Mouse (Mus musculus) myocyte (in vitro differentiated cells): ENCODE results near the gene Slc39a11. TPM values are rescaled to one million over a fixed set of nuclear protein-coding genes. Genes with fewer than 3 reads are reported as not detected.
"Not testable (repeated sequence)": the region's sequence is repeated elsewhere in the genome, so short reads cannot be mapped to it uniquely, and the experiment has no call there.

ENCODE experiments used
- H3K27me3 ChIP-seq: one replicate; pipeline ENCODE4 v1.6.1; 2011; ENCODE audit not compliant: control insufficient read depth, insufficient read depth, insufficient read length
- H3K36me3 ChIP-seq: one replicate; pipeline ENCODE4 v1.6.1; 2011; ENCODE audit not compliant: control insufficient read depth, insufficient read depth
- H3K4me2 ChIP-seq: one replicate; pipeline ENCODE4 v1.6.1; 2011; ENCODE audit warnings: low read depth, control low read depth
- H3K4me3 ChIP-seq: one replicate; pipeline ENCODE4 v1.5.1; 2011; ENCODE audit warnings: mild to moderate bottlenecking, control low read depth, moderate library complexity
- H3K79me2 ChIP-seq: one replicate; pipeline ENCODE4 v1.6.1; 2011; ENCODE audit not compliant: control insufficient read depth, insufficient read depth
- H3ac ChIP-seq: one replicate; pipeline ENCODE4 v1.6.1; 2011; ENCODE audit not compliant: control insufficient read depth, insufficient read length
- CEBPB ChIP-seq: IDR thresholded peaks from 2 replicates; pipeline ENCODE4 v1.6.1; 2011; ENCODE audit warnings: mild to moderate bottlenecking, moderate library complexity; ENCODE audit not compliant: poor library complexity, insufficient read depth, severe bottlenecking
- E2F4 ChIP-seq: IDR thresholded peaks from one replicate; pipeline ENCODE4 v1.6.1; 2011; ENCODE audit warnings: mild to moderate bottlenecking, control low read depth, moderate library complexity; ENCODE audit not compliant: insufficient read depth
- MAX ChIP-seq: IDR thresholded peaks from one replicate; pipeline ENCODE4 v1.6.1; 2011; ENCODE audit warnings: low read depth, mild to moderate bottlenecking, control low read depth
- MYOD1 ChIP-seq, 3 experiments: IDR thresholded peaks; one replicate each; pipeline ENCODE4 v1.6.1; 2011; ENCODE audit warnings: control low read depth in 2 of 3, low read depth in 2 of 3, mild to moderate bottlenecking in 2 of 3, moderate library complexity in 1 of 3; ENCODE audit not compliant: insufficient read length in 2 of 3, control insufficient read depth in 1 of 3
- MYOG ChIP-seq, 3 experiments: IDR thresholded peaks; one replicate each; pipeline ENCODE4 v1.6.1; 2011; ENCODE audit warnings: control low read depth in 2 of 3, low read depth in 2 of 3, mild to moderate bottlenecking in 2 of 3; ENCODE audit not compliant: insufficient read length in 2 of 3, control insufficient read depth in 1 of 3, insufficient read depth in 1 of 3
- POLR2A ChIP-seq: IDR thresholded peaks from one replicate; pipeline ENCODE4 v1.6.1; 2011; ENCODE audit warnings: low read depth, mild to moderate bottlenecking, control low read depth, moderate library complexity; ENCODE audit not compliant: insufficient read length
- POLR2AphosphoS2 ChIP-seq: IDR thresholded peaks from one replicate; pipeline ENCODE4 v1.6.1; 2011; ENCODE audit warnings: low read depth, control low read depth; ENCODE audit not compliant: insufficient read length
- REST ChIP-seq: IDR thresholded peaks from one replicate; pipeline ENCODE4 v1.6.1; 2011; ENCODE audit warnings: mild to moderate bottlenecking, control low read depth, moderate library complexity; ENCODE audit not compliant: insufficient read depth, insufficient read length
- SRF ChIP-seq: IDR thresholded peaks from one replicate; pipeline ENCODE4 v1.6.1; 2011; ENCODE audit warnings: low read depth; ENCODE audit not compliant: control insufficient read depth, insufficient read length
- TCF12 ChIP-seq: IDR thresholded peaks from one replicate; pipeline ENCODE4 v1.6.1; 2011; ENCODE audit warnings: mild to moderate bottlenecking, control low read depth; ENCODE audit not compliant: poor library complexity, insufficient read depth, severe bottlenecking
- TCF3 ChIP-seq: IDR thresholded peaks from one replicate; pipeline ENCODE4 v1.6.1; 2011; ENCODE audit warnings: low read depth, control low read depth; ENCODE audit not compliant: insufficient read length
- USF1 ChIP-seq: IDR thresholded peaks from one replicate; pipeline ENCODE4 v1.6.1; 2011; ENCODE audit warnings: low read depth, mild to moderate bottlenecking, control low read depth, moderate library complexity
- polyA plus RNA-seq: library from polyadenylated mRNA; unstranded; fragments of >200 nt; fragmentation: generic; extraction: Trizol; gene quantifications from one replicate; pipeline ENCODE4 v1.2.1, GENCODE M21; 2012; ENCODE audit warnings: missing spikeins

The Slc39a11 gene
- polyA plus RNA-seq, 1 experiment: 15.7 TPM

DNA sequence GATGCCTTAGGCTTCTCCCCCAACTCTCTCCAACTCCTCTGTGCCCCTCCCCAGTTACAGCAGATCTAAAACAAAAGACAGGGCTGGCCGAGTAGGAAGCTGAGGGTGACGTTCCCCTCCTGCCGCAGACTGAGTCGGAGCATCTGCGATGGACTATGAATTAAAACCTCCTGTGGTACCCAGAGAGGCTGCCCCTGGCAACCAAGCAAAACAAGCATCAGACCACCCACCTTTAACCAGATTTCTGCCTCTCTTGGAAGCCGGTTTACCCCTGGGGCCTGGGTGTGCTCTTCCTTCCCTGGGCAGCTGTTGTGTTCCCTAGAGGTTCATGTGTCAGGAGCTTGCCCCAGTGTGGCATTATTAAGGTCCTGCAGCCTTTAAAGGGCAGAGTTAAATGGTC, 63.5 kb downstream of the Slc39a11 start:
- H3K4me3 ChIP-seq: no peak overlapping the region
- no peak overlapping the region for H3K4me2 ChIP-seq
- no peak for TF ChIP-seq REST
- no peak for TF ChIP-seq POLR2A
- no peak for TF ChIP-seq MAX
- TF ChIP-seq MYOG (IDR thresholded peaks at IDR 0.05; ENCODE audit: control insufficient read depth in 1 of 3, insufficient read depth in 1 of 3, insufficient read length in 2 of 3, low read depth in 2 of 3): no peak
- no peak for TF ChIP-seq USF1
- no peaks in the 10 kb centered on the region for H3K79me2 ChIP-seq
- H3ac ChIP-seq: no peak overlapping the region
- no peaks in the 10 kb centered on the region for H3K36me3 ChIP-seq
- no peaks in the 10 kb centered on the region for H3K27me3 ChIP-seq

DNA sequence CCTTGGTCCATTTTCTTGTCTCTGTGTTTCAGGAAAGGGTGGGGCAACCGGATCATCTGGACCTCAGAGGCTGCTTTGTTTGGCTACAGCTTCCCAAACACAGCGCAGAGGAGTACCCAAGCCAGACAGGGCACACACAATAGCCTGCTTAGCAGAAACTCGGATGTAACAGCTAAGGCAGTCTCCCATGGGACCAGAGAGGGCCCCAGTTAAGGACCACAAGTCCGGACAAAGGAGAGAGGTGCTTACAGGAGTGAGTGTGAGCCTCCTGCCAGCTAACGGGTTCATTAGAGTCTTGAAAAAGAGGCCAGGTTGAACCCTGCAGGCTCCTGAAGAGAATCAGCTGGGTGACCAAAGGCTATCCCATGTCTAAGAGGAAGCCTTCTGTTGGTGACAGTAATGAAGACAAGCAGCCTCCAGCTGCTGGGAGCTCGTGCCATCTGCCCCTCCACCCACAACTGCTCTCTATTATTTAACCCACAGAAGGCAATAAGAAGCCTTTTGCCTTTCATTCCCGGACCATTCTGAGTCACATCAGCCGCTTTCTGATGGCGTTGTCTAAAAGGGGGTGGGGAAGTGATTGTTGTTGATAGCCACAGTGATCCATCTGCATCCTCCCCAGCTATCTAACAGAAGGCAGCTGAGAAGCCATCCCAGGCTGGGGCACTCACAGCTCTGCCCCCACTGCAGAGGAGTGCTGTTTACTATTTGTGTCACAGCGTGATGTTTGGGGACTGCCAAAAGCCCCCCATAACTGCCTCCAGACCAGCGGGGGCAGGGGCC, 65.8 kb downstream of the Slc39a11 start:
- peak overlapping the region; percentile 34 for H3K4me2 ChIP-seq
- no peak for TF ChIP-seq MYOG (IDR thresholded peaks at IDR 0.05; ENCODE audit: control insufficient read depth in 1 of 3, insufficient read depth in 1 of 3, insufficient read length in 2 of 3, low read depth in 2 of 3)
- no peak for TF ChIP-seq USF1
- TF ChIP-seq MYOD1 (IDR thresholded peaks at IDR 0.05; ENCODE audit: control insufficient read depth in 1 of 3, insufficient read length in 2 of 3, low read depth in 2 of 3): peak; percentile 45 to 70 (median 47)
- no peaks in the 10 kb centered on the region for H3K79me2 ChIP-seq
- H3K4me3 ChIP-seq: no peak overlapping the region
- H3K27me3 ChIP-seq: no peaks in the 10 kb centered on the region
- no peak overlapping the region for H3ac ChIP-seq
- H3K36me3 ChIP-seq: no peaks in the 10 kb centered on the region

DNA sequence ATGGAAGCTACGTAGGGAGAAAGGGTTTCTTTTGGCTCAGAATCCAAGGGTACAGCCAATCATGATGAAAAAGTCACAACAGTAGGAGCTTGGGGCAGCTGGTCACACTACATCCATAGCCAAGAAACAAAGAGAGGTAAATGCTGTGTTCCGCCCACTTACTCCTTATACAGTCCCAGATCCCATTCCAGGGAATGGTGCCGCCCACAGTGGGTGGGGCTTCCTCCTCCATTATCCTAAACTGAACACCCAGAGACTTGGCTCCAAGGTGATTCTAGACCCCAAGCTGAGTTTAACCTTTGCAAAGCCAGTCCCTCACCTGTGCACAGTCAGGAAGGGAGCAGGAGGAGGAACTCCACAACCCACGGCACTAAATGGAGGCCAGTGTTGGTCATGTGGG, 72.7 kb downstream of the Slc39a11 start:
- Histone ChIP-seq H3K4me3 (no peak overlapping the region), H3K79me2 (no peaks in the 10 kb centered on the region), H3K36me3 (no peaks in the 10 kb centered on the region), H3K27me3 (no peaks in the 10 kb centered on the region), H3K4me2 (no peak overlapping the region), H3ac (no peak overlapping the region)
- TF ChIP-seq SRF: no peak
- no peak for TF ChIP-seq E2F4

DNA sequence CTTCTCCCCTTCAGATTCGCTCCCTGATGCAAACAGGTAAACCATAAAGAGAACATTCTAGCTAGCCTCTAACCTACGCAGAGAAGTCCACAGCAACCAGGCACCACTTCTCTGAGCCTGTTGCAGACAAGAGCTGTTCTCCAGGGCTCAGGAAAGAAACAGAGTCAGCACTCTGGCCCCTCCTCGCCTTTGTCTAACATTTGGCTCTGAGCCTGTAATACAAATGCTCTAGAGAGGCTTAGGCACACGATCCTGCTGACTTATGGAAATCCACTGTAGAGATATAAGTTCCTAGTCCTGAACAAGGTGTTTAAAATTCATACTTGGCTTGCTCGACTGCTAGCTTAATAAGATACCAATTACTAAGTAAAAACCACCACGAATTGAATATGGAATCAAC, 77.2 kb downstream of the Slc39a11 start:
- Histone ChIP-seq H3K4me2 (no peak overlapping the region), H3K36me3 (no peaks in the 10 kb centered on the region), H3ac (no peak overlapping the region), H3K27me3 (no peaks in the 10 kb centered on the region), H3K4me3 (no peak overlapping the region), H3K79me2 (no peaks in the 10 kb centered on the region)
- TF ChIP-seq TCF12 (no peak), MYOG (IDR thresholded peaks at IDR 0.05; ENCODE audit: control insufficient read depth in 1 of 3, insufficient read depth in 1 of 3, insufficient read length in 2 of 3, low read depth in 2 of 3) (no peak), E2F4 (no peak), REST (no peak), MYOD1 (IDR thresholded peaks at IDR 0.05; ENCODE audit: control insufficient read depth in 1 of 3, insufficient read length in 2 of 3, low read depth in 2 of 3) (no peak), POLR2AphosphoS2 (no peak), SRF (no peak), POLR2A (no peak), TCF3 (no peak), MAX (no peak), CEBPB (no peak)

DNA sequence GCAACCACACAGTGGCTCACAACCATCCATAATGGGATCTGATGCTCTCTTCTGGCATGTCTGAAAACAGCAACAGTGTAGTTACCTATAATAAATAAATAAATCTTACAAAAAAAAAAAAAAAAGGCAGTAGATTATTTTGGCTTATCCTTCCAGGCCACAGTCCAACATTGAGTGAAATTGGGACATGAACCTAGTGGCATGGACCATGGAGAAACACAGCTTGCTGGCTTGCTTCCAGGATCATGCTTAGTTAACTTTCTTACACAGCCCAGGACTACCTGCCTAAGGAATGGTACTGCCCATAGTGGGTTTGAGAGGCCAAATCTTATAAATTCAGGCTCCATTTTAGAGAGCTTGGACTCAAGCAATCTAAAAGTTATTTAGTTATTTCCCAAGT, 78.3 kb downstream of the Slc39a11 start:
- TF ChIP-seq USF1: no peak
- H3K4me3 ChIP-seq: no peak overlapping the region
- H3K79me2 ChIP-seq: no peaks in the 10 kb centered on the region
- no peak overlapping the region for H3K4me2 ChIP-seq
- no peaks in the 10 kb centered on the region for H3K36me3 ChIP-seq
- no peak overlapping the region for H3ac ChIP-seq
- H3K27me3 ChIP-seq: no peaks in the 10 kb centered on the region

DNA sequence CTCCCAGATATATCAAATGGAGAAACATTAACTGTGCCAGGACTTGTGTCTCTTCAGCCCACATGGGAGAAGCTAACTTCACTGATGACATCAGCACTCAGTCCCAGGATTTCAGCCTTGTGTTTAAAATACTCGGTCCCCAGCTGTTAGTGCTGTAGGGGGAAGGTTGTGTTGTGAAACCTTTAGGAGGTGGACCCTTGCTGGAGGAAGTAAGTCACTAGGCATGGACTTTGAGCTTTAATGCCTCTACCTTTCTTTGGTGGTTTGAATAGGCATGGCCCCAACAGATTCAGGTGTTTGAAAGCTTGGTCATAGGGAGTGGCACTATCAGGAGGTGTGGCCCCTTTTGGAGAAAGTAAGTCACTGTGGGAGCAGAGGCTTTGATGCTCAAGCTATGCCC, 80.9 kb downstream of the Slc39a11 start:
- Histone ChIP-seq H3K4me2 (no peak overlapping the region), H3ac (no peak overlapping the region), H3K36me3 (no peaks in the 10 kb centered on the region), H3K79me2 (no peaks in the 10 kb centered on the region), H3K27me3 (no peaks in the 10 kb centered on the region), H3K4me3 (no peak overlapping the region)
- TF ChIP-seq CEBPB (no peak), E2F4 (no peak), USF1 (no peak), MYOG (IDR thresholded peaks at IDR 0.05; ENCODE audit: control insufficient read depth in 1 of 3, insufficient read depth in 1 of 3, insufficient read length in 2 of 3, low read depth in 2 of 3) (no peak), TCF12 (no peak), POLR2A (no peak), MYOD1 (IDR thresholded peaks at IDR 0.05; ENCODE audit: control insufficient read depth in 1 of 3, insufficient read length in 2 of 3, low read depth in 2 of 3) (no peak)

DNA sequence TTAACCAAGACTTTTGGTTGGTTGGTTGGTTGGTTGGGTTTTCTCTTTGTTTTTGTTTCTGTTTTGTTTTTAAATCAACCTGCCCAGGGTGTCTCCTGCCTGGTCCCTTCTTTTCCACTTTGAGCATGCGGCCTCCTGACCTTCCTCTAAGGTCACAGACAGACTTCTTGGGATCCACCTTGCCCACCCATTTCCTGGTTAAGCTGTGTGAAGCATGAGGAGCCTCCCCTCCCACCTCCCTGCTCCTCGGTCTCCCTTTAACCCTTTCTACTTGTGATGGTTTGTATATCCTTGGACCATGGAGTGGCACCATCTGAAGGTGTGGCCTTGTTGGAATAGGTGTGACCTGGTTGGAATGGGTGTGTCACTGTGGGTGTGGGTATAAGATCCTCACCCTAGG, 82.0 kb downstream of the Slc39a11 start:
- H3K4me3 ChIP-seq, H3K4me2 ChIP-seq: not testable (repeated sequence)

More for the DNA sequence above, 82.0 kb downstream of the Slc39a11 start:
- H3K36me3 ChIP-seq, H3ac ChIP-seq, H3K27me3 ChIP-seq, H3K79me2 ChIP-seq: not testable (repeated sequence)
